Mouse (Mus musculus) ES-Bruce4 (cell line): ENCODE results near the gene Rgcc. TPM values are rescaled to one million over a fixed set of nuclear protein-coding genes. Genes with fewer than 3 reads are reported as not detected.
A peak's percentile ranks its signal among the peaks of the same experiment; 100 is the strongest.

Experiments
- H3K27ac ChIP-seq: 2 replicates; pipeline ENCODE4 v1.5.1; 2012; ENCODE audit warnings: low read length, inconsistent platforms; ENCODE audit not compliant: insufficient read depth
- H3K27me3 ChIP-seq: 2 replicates; pipeline ENCODE4 v1.6.1; 2012; ENCODE audit warnings: mild to moderate bottlenecking, low read length, inconsistent platforms; ENCODE audit not compliant: control insufficient read depth, poor library complexity, insufficient read depth, severe bottlenecking
- H3K36me3 ChIP-seq: 2 replicates; pipeline ENCODE4 v1.6.1; 2012; ENCODE audit warnings: inconsistent platforms, mild to moderate bottlenecking, low read length, moderate library complexity; ENCODE audit not compliant: control insufficient read depth, poor library complexity, insufficient read depth, severe bottlenecking
- H3K4me1 ChIP-seq: one replicate; pipeline ENCODE4 v1.8.1; 2011; ENCODE audit warnings: low read length; ENCODE audit not compliant: control insufficient read depth, insufficient read depth
- H3K4me3 ChIP-seq: 2 replicates; pipeline ENCODE4 v1.5.1; 2011; ENCODE audit warnings: low read depth, mild to moderate bottlenecking, low read length
- H3K9ac ChIP-seq: 2 replicates; pipeline ENCODE4 v1.6.1; 2012; ENCODE audit warnings: low read depth, mild to moderate bottlenecking, inconsistent platforms; ENCODE audit not compliant: poor library complexity, severe bottlenecking
- H3K9me3 ChIP-seq: replicated peaks from 2 replicates; pipeline ENCODE4 v1.6.1; 2012; ENCODE audit warnings: mild to moderate bottlenecking, low read length, inconsistent platforms; ENCODE audit not compliant: control insufficient read depth, poor library complexity, insufficient read depth, severe bottlenecking
- CTCF ChIP-seq: IDR thresholded peaks from one replicate; pipeline ENCODE4 v1.8.1; 2011; ENCODE audit warnings: low read depth, low read length
- EP300 ChIP-seq: IDR thresholded peaks from 2 replicates; pipeline ENCODE4 v1.6.1; 2011; ENCODE audit warnings: low read depth, low read length; ENCODE audit not compliant: insufficient read depth
- POLR2A ChIP-seq: IDR thresholded peaks from one replicate; pipeline ENCODE4 v1.8.1; 2011; ENCODE audit warnings: low read length; ENCODE audit not compliant: insufficient read depth
- polyA plus RNA-seq: library from polyadenylated mRNA; stranded (reverse); fragments of >200 nt; gene quantifications from 2 replicates; pipeline ENCODE4 v1.2.4, GENCODE M21; 2011; ENCODE audit warnings: low read depth; ENCODE audit not compliant: missing spikeins, insufficient read depth, insufficient read length

The Rgcc gene
- polyA plus RNA-seq, 1 experiment: 15.1 TPM

DNA sequence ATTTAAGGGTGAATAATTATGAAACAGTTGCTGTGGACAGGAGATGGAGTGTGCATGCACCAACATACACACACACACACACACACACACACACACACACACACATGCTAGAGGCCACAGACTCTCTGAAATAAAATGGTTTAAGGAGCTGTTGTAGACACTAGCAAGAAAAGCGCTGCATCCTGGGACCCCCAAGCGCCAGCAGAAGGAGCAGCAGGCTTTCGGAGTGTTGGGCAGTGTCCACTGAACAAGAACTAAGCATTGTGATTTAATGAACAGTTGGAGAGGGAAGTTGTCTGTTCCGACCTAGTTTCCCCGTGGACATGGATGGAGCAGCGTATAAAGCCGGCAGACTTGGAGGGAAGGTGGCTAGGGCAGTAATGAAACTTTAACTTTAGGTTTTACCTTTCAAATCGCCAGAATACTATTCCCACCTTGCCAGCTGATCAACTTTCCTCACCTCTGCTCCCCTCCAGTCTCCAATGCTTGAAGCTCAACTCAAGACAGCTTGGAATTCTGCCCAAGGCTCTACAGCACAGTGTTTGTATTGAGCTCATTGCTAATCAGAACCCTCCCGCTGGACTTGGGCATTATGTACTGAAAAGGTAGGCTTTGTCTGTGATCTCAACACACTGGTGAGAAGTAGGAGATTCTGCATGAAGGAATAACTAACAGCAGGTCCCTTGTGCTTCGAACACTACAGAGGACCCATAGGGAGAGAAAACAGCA lies 22.8 kb upstream of the Rgcc start:
- Histone ChIP-seq H3K9ac (no peak overlapping the region), H3K4me1 (no peaks in the 10 kb centered on the region), H3K36me3 (no peaks in the 10 kb centered on the region), H3K9me3 (no peaks in the 10 kb centered on the region), H3K27ac (no peak overlapping the region), H3K4me3 (no peak overlapping the region), H3K27me3 (no peaks in the 10 kb centered on the region)
- TF ChIP-seq POLR2A (no peak), EP300 (no peak), CTCF (no peak)

DNA sequence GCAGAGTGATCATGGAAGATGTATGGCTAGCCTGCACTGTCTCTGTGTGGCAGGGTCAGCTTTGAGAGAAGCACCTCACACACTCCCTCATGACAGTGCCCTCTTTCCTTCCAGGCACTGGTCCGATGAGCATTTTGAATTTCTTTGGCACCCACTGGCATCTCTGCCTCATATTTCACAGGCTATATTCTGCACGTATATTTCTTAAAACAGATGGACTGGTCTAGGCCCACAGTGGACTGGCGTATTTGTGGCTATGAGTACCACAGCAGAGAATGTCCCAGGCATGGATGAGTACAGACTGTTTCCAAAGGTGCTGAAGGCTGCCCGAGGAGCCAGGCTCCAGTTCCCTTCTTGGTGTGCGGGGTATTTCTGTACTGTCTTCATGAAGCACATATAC lies 20.4 kb upstream of the Rgcc start:
- no peak for TF ChIP-seq EP300
- TF ChIP-seq CTCF: no peak
- TF ChIP-seq POLR2A: no peak
- no peaks in the 10 kb centered on the region for H3K36me3 ChIP-seq
- no peak overlapping the region for H3K27ac ChIP-seq
- H3K9me3 ChIP-seq: no peaks in the 10 kb centered on the region
- H3K27me3 ChIP-seq: no peaks in the 10 kb centered on the region
- H3K4me1 ChIP-seq: no peaks in the 10 kb centered on the region
- no peak overlapping the region for H3K4me3 ChIP-seq
- H3K9ac ChIP-seq: no peak overlapping the region

DNA sequence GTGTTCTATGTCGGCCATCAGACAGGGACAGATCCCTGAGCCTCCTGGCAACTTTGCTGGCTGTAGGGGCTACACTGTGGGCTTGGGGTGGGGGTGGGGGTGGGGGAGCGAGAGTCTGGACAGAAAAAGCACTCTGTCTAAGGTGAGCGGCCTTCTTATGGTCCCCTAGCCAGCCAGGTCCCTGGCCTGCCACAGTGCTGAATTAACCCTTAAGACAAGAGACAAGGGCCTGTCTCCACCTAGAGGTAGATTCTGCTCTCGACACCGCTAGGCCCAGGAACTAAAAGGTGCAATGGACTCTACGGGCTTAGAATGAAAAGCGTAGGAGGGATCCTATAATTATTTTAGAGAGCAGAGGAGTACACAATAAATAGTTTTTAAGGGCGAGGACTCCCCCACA lies 19.7 kb upstream of the Rgcc start:
- Histone ChIP-seq H3K9me3 (no peaks in the 10 kb centered on the region), H3K27ac (no peak overlapping the region), H3K4me3 (no peak overlapping the region), H3K4me1 (no peaks in the 10 kb centered on the region), H3K27me3 (no peaks in the 10 kb centered on the region), H3K36me3 (no peaks in the 10 kb centered on the region), H3K9ac (no peak overlapping the region)
- no peak for TF ChIP-seq POLR2A
- TF ChIP-seq CTCF: peak; percentile 76

DNA sequence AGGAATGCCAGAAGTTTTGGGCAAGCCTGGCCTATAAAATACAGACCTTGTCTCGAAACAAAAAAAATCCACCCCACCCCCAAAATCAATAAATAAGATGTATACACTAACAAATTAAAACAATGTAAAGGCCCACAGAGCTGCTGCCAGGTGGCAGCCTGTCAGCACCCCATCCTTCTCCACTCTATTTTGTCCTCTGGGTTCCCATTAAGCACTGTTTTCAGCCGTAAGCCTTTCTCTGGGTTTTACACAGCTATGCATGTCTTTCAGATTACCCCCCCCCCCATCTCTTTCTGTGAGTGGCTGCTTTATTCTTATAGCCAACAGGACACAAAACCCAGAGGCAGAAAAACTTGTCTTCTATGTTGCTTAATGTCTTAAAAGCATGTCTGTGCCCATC lies 16.2 kb upstream of the Rgcc start:
- Histone ChIP-seq H3K27ac (no peak overlapping the region), H3K36me3 (no peaks in the 10 kb centered on the region)
- TF ChIP-seq EP300 (no peak), POLR2A (no peak)

DNA sequence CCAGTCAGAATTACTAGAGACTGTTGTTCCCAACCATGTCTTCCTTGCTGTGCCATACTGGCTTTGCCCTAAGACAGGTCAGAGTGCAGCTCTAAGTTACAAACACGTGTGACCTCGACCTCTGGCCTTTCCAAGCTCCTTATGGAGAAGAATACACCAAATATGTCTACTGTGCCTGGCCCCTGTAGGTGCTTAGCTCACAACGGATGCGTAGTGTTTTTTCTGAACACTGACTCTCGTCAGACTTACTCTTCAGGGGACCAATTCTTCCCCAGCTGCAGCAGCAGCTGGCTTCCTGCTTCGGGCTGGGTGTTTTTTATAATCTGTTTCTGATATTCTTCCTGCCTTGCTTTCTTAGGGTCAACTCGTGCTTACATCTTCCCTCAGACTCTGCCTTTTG lies 14.4 kb upstream of the Rgcc start:
- Histone ChIP-seq H3K9me3 (no peaks in the 10 kb centered on the region), H3K27ac (no peak overlapping the region), H3K36me3 (no peaks in the 10 kb centered on the region), H3K4me1 (no peaks in the 10 kb centered on the region), H3K9ac (no peak overlapping the region), H3K4me3 (no peak overlapping the region), H3K27me3 (no peaks in the 10 kb centered on the region)
- TF ChIP-seq POLR2A (no peak), EP300 (no peak), CTCF (no peak)

More for the DNA sequence above, 16.2 kb upstream of the Rgcc start:
- H3K4me1 ChIP-seq: no peaks in the 10 kb centered on the region
- no peaks in the 10 kb centered on the region for H3K27me3 ChIP-seq
- H3K4me3 ChIP-seq: no peak overlapping the region
- no peaks in the 10 kb centered on the region for H3K9me3 ChIP-seq
- H3K9ac ChIP-seq: no peak overlapping the region

DNA sequence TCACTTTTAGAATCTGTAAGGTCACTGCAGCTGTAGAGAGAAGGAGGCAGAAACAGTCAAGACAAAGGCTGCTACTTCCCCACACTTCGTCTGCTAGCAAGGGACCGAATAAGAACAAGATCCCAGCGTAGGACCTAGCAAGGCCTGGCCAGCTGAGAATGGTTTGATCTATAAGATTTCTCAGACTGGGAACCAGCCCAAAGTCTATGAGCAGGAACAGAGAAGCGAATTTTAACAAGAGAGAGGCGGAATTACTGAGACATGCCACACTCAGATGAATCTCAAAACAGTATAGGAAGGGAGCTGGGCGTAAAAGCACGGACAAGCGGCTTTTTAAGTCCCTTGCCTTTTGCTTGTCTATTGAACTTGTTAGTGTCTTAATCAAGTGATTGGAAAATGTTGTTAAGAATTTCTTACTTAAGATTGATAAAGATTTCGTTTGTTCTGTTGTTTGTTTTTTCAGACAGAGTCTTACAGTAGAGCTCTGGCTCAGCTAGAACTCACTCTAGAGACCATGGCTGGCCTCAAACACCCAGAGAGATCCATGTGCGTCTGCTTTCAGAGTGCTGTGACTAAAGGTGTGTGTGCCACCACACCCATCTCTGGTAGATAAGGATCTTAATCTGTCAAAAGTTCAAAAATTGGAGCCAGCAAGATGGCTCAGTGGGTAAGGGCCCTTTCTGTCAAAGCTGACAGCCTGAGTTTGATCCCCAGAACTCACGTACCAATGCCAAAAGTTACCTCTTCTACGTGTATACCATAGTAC lies 13.0 kb upstream of the Rgcc start:
- Histone ChIP-seq H3K9me3 (no peaks in the 10 kb centered on the region), H3K4me1 (no peaks in the 10 kb centered on the region), H3K4me3 (no peak overlapping the region), H3K27me3 (no peaks in the 10 kb centered on the region), H3K27ac (no peak overlapping the region), H3K36me3 (no peaks in the 10 kb centered on the region), H3K9ac (no peak overlapping the region)
- TF ChIP-seq CTCF: no peak
- TF ChIP-seq EP300: no peak
- no peak for TF ChIP-seq POLR2A
